Mouse (Mus musculus): ENCODE data around the gene Prdm10.

Gene Prdm10

GRCm38 (mm10) chr9:31280366-31281010, at the start of gene Prdm10:
TSS of gene Prdm10 (plus strand) at chr9:31280538.
- peak; percentile 94 for DNase-seq (ENCODE audit: low spot score)

- no peak for DNase-seq (ENCODE audit: low spot score)
Observed at GRCm38 (mm10) chr9:31235030-31235429, 45.3 kb upstream of the Prdm10 start.

DNA sequence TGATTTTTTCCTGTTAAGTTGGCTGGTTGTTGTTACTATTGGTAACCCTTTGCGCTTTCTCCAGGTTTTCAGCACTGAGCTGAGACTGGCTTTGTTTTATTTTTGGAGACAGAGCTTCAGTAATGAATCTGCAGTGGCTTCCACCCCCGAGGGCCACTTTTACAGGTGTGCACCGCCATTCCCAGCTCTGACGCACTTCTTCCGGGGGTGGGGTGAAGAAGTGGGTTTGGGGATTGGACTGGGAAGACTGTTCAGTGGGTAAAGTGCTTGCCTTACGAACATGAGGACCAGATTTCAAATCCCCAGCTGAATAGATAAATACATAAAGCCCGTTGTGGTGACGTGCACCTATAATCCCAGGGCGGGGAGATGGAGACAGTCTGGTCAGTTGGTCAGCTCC, 44.8 kb upstream of the Prdm10 start:
- no peak for DNase-seq (ENCODE audit: low spot score)

GRCm38 (mm10) chr9:31236079-31236478, 44.3 kb upstream of the Prdm10 start:
- no peak for DNase-seq (ENCODE audit: low spot score)

DNA sequence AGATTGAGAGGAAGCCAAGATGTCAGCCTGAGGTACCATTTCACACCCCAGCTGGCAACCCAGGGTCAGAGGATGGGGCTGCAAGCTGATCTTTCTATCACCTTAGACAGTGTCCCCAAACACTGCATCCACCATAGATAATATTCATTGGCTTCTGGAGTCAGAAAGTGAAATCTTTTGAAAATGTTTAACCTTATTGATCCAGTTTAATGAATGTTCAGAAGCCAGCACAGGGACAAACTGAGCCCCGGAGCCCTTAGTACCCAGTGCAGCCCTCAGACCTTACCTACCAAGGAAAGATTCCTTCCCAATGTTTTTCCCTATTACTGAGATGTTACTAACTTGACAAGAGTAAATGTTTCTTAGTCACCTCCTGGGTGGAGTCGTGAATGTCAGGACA, 41.8 kb upstream of the Prdm10 start:
- DNase-seq (ENCODE audit: low spot score): no peak

DNA sequence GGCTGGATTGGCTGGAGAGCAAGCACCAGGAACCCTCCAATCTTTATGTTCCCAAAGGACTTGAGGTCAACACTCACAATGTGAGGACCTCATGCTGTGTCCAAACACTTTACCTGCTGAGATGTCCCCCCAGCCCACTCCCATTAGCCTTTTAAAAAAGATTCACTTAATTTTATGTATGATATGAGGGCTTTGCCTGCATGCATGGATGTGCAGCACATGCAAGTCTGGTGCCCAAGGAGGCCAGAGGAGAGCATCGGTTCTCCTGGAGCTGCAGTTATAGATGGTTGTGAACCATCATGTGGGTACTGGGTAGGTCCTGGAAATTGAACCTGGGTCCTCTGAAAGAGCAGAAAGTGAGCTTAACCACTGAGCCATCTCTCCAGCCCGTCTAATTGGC, 40.8 kb upstream of the Prdm10 start:
- no peak for DNase-seq (ENCODE audit: low spot score)

GRCm38 (mm10) chr9:31240522-31241207, 39.7 kb upstream of the Prdm10 start:
- no peak for DNase-seq (ENCODE audit: low spot score)

GRCm38 (mm10) chr9:31241208-31241699, 39.1 kb upstream of the Prdm10 start:
- DNase-seq (ENCODE audit: low spot score): no peak

DNA sequence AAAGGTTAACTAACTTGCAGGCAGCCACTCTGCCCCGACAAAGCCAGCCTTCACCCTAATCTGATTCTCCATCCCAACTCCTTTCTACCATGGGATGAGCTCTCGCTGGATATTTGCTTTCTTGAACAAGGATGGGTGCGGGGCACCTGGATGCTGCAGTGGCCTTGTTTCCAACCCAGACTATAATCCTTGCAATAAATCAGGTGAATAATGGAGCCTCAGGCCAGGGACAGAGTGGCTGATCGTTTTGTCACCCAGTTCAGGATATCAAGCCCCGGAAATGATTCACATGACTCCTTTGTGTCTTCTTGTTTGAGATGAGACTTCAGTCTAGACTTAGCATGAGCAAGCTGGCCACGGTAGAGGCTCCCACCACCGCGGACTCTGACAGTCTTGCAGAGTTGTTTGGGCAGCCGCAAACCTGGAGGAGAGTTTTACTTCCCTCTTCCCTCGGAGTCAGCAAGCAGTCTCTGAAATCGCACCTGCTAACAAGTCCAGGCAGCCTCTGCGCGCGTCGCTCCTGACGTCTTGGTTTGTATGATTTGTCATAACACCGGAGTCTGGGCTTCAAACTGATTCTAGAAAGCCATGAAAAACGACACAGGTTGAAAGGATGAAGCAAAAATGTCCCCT, 36.9 kb upstream of the Prdm10 start:
- no peak for DNase-seq (ENCODE audit: low spot score)

DNA sequence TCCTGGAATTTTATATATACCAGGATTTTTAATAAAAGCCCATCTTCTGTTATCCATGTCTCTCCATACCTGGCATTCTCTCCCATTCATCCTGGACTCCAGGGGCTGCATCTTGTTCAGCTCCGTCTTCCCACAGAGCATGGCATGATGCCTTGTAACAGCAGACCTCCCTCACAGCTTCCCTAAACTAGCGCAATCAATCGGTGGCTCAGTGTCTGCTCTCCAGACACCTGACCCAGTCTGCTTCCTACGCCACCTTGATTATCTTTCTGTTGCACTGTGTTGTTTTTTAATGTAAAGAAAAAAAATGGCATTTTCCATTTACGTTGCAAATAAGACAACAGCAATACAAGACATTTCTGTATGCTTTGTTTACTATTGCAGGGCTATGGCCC, 36.4 kb upstream of the Prdm10 start:
- no peak for DNase-seq (ENCODE audit: low spot score)

- no peak for DNase-seq (ENCODE audit: low spot score)
Observed at GRCm38 (mm10) chr9:31245006-31245405, 35.3 kb upstream of the Prdm10 start.

DNA sequence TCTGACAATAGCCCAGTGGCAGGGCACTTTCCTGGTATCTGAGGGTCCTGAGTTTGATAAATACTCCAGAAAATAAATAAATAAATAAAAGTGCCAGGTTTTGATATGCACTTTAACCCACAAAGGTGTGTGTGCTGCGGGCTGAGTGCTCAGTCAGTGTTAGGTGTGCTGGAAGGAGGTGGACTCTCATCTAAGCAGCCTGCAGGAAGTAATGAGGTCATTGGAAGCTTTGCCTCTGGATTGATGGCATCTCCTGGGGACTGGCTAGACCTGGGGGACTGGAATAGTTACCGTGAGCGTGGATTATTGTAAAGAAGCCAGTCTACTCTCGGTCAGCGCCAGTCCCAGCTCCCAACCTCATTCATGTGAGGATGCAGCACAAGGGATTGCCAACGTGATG, 33.9 kb upstream of the Prdm10 start:
- no peak for DNase-seq (ENCODE audit: low spot score)

- DNase-seq (ENCODE audit: low spot score): no peak
Observed at GRCm38 (mm10) chr9:31247447-31248220, 32.7 kb upstream of the Prdm10 start.

- peak; percentile 41 for DNase-seq (ENCODE audit: low spot score)
Observed at GRCm38 (mm10) chr9:31252182-31252799, 28.0 kb upstream of the Prdm10 start.

- no peak for DNase-seq (ENCODE audit: low spot score)
Observed at GRCm38 (mm10) chr9:31253311-31253734, 27.0 kb upstream of the Prdm10 start.

DNA sequence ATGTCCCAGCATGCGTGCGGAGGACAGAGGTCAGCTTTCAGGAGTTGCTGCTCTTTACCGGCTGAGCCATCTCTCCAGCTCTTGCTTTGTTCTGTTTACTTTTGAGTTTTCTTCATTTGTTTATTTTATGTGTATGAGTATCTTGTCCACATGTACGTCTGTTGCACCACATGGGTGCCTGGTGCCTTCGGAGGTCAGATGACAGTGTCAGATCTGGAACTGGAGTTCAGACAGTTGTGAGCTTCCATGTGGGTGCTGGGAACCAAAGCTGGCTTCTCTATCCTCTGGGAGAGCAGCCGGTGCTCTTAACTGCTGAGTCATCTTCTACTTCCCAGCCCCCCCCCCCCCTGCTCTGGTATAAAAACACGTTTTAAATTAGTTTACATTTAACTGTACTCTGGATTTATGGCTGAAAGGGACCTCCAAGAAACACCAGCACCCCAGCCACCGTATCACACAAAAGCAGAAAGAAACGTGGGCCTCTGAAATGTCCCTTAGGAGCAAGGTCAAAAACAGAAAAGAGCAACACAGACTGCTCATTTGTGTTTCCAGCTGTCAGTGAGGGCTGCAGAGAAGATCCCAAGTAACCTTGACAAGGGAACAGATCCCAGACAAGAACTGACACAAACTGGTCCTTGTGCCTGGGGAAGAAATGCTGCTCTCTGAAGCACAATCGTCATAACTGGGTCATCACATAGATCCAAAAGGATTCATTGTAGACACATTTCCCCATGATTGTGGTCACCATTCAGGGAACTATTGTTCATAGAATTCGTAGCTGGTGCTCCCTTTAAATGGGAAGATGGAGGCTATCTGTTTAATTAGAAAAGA, 26.3 kb upstream of the Prdm10 start:
- peak; percentile 43 for DNase-seq (ENCODE audit: low spot score)

GRCm38 (mm10) chr9:31254697-31255004, 25.7 kb upstream of the Prdm10 start:
- DNase-seq (ENCODE audit: low spot score): no peak

GRCm38 (mm10) chr9:31255953-31256352, 24.4 kb upstream of the Prdm10 start:
- DNase-seq (ENCODE audit: low spot score): no peak

GRCm38 (mm10) chr9:31258237-31258636, 22.1 kb upstream of the Prdm10 start:
- DNase-seq (ENCODE audit: low spot score): no peak

DNA sequence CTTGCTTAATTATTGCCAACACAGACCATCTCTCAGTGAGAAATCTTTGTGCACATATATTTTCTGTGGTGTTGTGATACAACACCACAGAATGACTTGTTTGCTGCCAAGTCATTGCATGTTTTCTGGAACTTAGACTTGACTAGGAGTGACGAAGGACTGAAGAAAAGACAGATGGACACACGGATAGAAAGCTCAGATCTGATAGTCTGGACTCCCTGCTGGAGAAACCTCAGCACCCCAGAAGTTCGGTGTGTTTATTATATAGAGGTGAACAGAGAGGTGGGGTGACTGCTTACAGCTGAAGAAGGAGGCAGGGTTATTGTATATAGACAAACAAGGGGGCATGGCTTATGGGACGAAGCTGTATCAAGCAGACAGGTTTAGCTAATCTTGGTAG, 20.1 kb upstream of the Prdm10 start:
- no peak for DNase-seq (ENCODE audit: low spot score)
